Mouse (Mus musculus): ENCODE data around the gene Arhgdib.
"Not testable (repeated sequence)": the region's sequence is repeated elsewhere in the genome, so short reads cannot be mapped to it uniquely, and the experiment has no call there.

Arhgdib gene

DNA sequence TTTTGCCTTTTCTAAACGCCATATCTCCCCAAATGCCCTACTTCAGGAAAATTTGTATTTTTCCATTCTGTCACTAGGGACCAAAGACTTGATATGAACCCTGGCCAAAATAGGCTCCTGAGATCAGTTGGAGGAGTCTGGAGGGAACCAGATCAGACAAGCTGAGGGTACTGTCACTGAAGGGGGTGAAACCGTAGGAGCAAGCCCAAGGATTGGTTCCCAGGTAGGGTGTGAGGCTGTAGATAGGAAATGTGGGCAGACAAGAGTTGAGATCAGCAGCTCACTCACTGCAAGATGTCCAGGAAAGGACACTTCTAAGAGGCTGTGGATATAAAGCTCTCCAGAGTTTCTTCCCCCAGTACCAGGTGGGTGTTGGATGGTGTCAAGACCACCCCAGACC is 49.7 kb downstream of the Arhgdib start:
- no peak for DNase-seq (ENCODE audit: extremely low spot score, low read depth, low spot score)

DNA sequence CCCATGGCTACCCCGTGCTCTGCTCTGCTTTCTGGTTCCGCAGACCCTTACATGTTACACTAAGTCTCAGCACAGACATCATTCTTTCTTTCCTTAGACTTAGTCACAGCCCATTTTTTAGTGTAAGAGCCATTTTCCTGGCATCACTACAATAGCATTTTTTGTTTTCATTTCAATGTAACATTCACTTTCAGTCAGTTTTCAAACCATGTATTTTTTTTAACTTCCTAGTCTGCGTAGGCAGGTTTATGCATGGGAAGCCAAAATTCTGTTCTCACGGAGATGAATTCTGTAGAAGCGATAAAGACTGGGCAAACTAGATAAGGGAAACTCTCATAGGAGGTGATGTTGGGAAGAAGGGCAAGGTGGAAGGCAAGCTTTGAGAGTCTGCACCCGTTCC is 52.1 kb downstream of the Arhgdib start:
- no peak for DNase-seq (ENCODE audit: extremely low spot score, low read depth, low spot score)

DNA sequence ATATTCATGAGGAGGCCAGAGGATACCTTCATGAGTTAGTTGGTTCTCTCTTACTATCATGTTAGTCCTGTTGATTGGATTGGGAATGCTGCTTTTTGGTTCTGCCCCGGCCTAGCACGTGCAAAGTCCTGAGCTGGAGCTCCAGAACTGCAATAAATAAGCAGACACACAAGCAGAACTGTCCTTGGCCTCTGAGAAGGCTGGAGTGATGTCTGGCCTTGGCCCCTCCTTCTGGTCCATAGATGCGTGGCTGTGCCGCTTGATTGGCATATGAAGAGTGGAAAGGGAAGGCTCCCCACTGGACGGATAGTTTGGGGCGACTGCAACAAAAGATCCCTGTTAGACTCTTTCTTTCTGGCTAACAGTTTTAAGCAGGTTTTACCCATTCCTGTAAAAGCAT is 52.6 kb downstream of the Arhgdib start:
- DNase-seq (ENCODE audit: extremely low spot score, low read depth, low spot score) = no peak

DNA sequence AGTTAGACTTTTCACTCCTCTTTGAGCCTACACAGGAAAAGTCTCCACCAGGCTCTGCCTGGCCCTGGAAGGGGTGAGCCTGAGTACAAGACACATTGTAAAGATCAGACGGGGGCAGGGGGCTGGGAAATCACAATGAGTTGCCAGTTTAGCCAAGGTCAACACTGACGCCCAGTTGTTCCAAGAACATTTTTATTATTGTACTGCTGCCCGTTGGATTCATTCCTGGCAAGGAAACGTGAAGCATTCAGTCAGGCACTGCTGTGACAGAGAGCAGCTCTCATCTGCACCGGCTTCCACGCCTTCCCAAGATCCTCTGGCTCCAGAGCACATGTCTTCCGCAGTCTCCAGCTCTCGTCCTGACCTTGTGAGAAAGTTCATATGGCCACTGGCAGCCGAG is 53.8 kb downstream of the Arhgdib start:
- no peak for DNase-seq (ENCODE audit: extremely low spot score, low read depth, low spot score)

DNA sequence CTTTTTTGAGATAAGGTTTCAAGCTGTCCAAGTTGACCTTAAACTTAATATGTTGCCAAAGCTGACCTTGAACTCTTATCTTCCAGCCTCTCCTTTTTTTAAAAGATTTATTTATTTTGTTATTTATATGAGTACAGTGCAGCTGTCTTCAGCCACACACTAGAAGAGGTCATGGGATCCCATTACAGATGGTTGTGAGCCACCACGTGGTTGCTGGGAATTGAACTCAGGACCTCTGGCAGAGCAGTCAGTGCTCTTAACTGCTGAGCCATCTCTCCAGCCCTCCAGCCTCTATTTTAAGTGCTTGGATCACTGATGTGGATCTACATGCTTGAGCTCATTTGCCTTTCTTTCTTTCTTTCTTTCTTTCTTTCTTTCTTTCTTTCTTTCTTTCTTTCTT is 56.9 kb downstream of the Arhgdib start:
- DNase-seq (ENCODE audit: extremely low spot score, low read depth, low spot score) = not testable (repeated sequence)

DNA sequence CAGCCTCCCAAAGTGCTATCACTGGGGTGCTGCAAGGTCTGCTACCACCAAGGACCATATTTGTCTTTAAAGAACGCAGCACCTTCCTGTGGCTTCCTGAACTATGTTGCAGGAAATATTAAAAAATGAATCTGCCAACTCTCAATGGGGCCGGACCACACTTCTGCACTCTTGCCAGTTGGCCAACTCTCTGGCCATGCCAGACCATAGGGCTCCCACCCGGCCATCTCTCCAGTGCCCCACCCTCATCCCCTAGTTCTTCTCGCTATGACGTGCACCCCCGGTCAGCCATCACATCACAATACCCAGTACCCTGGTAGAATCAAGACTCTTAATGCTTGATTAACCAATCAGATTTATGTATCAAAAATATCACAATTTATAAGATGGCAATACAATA is 57.7 kb downstream of the Arhgdib start:
- no peak for DNase-seq (ENCODE audit: extremely low spot score, low read depth, low spot score)

DNA sequence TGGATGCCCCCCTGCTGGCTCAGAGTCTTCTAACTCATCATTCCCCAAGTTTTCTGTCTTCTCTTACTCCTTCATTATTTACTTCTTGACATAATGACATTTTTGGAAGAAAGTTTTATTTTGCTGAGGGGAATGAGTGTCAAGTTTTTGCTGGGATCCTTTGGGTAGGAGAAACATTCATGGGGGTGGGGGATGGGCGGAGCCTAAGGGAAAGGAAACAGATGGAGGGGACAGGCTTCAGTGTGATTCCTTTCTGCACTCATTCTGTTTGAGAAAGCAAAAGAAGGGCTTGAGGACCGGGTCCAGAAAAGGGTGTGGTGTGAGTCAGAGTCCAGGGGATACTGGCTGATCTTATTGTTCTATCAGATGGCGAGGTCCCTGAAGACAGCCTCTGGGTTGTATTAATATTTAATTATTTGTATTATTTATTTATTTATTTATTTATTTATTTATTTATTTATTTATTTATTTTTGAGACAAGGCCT is 58.2 kb downstream of the Arhgdib start:
- DNase-seq (ENCODE audit: extremely low spot score, low read depth, low spot score) = no peak

DNA sequence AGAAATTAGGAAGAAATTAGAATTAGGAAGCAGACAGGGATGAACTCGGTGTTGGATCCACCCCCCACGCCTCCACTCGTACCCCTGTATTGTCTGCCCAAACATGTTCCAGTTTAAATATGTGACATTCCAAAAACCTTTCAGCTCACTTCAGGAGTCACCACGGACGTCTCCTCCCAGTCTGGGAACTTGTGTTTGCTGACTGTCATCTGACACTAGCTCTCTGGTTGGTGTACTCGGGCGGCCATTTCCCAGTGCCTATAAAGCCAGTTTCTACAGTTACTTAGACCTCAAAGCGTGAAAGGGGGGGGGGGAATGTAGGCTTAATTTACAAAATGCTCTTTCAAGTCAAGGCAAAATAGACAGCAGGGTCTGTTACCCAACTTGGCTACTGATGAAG is 60.0 kb downstream of the Arhgdib start:
- DNase-seq (ENCODE audit: extremely low spot score, low read depth, low spot score) = no peak

DNA sequence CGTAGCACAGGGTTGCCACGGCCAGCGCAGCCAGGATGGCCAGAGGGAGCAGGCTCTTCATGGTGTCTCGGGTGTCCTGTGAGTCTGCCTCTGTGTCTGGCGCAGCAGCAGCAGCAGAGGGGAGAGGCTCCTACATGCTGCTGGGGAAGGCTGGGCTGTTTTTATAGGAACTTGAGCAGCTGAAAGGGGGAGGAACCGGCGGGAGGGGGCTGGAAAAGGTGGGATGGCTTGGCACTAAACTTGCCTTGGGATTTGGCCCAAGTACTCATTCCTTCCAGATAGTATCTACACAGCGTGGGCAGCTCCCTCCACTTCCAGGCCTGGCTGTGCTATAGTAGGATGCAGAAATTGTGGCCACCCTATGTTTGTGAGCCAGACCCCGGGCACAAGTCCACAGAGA is 66.0 kb downstream of the Arhgdib start, which contains the start of gene Mgp:
Gene Mgp, minus strand, starts transcription at position 154 of the 400 bp plus-strand sequence.
- DNase-seq (ENCODE audit: extremely low spot score, low read depth, low spot score) = no peak

DNA sequence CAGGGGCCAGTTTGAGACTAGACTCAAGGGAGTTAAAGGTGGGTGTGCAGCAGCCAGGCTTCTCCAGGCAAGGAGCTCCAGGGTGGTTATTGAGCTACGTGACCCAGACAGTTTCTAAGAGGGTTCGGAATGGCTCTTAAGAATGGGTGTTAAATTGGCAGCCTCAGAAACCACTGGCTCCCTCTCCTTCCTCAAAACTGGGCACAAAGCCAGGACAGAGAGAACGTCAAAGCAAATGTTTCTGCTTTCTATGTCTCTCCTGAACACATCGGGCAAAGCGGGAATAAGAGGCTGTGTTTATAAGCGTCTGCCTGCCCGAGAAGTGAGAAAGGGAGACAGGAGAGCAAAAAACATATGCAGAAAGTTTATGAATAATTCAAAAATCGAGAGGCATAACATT is 67.1 kb downstream of the Arhgdib start:
- DNase-seq (ENCODE audit: extremely low spot score, low read depth, low spot score) = no peak

Data from hindlimb bud, embryonic 11.5 days (tissue).